Mouse (Mus musculus) central nervous system, embryonic 11.5 days (tissue): Measurements from ENCODE around the gene Gm13083. TPM values are rescaled to one million over a fixed set of nuclear protein-coding genes. Genes with fewer than 3 reads are reported as not detected.

Experiments
- polyA plus RNA-seq: library from polyadenylated mRNA; depleted of rRNA; stranded (reverse); fragments of >200 nt; gene quantifications from 2 replicates; pipeline ENCODE4 v1.2.3, GENCODE M21; 2012; rRNA removed

Gm13083 gene
- not detected in 2 replicates for polyA plus RNA-seq

DNA sequence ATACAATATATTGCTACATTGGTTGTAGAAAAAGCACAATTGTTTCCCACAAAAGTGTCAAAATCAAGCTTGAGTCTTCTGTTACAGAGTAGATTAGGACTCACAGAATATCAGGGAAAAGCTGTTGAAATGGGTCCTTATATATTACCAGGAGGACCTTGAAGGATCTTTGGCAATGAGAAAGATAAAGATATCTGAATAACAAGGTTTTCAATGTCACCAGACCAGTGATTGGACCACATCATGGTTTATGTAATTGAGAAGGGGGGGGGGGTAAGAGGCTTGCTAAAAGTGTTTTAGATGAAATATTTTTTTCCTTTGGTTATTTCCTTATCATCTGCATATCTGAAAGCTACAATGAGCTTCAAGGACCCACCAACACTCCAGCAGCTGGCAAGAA, at the start of gene Gm13083:
Gene Gm13083, plus strand, starts transcription at position 301 of the 400 bp plus-strand sequence.

DNA sequence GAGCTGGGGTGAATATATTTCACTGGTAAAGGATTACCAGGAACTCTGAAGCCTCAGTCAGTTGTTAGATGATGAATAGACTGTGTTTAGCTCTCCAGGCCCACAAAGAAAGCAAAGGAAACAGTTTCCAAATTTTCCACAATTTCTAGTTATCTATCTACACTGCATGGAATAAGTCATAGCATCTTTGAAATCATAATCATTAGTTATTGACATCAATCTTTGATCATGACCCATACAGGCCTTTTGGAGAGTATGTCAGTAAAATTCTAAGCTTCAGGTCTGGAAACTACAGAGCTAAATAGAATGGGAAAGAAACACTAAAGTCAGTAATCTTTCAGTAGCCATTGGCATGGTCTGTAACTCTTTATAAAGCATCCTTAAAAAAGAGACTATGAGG, 42.3 kb downstream of the Gm13083 start, which contains the start of gene Gm13088:
Gene Gm13088, minus strand, starts transcription at position 101 of the 400 bp plus-strand sequence.

Other genes with a start within 250 kb of the Gm13083 start
- gene Pramel1, start 220.6 kb upstream of the Gm13083 start, polyA plus RNA-seq: not detected in 2 replicates
- 7.9 and 13.6 TPM in 2 replicates for gene Pramef8, start 202.6 kb upstream of the Gm13083 start, polyA plus RNA-seq
- gene Oog4, start 164.7 kb upstream of the Gm13083 start, polyA plus RNA-seq: not detected in 2 replicates
- not detected in 2 replicates for gene Gm13043, start 103.7 kb upstream of the Gm13083 start, polyA plus RNA-seq
- gene Gm13040, start 79.0 kb upstream of the Gm13083 start, polyA plus RNA-seq: not detected in 2 replicates
- gene BC080695, start 63.3 kb upstream of the Gm13083 start, polyA plus RNA-seq: not detected in 2 replicates
- not detected in 2 replicates for gene Gm13057, start 63.3 kb upstream of the Gm13083 start, polyA plus RNA-seq
- gene Gm13088, start 42.2 kb downstream of the Gm13083 start, polyA plus RNA-seq: not detected in 2 replicates
- gene Gm13089, start 87.7 kb downstream of the Gm13083 start, polyA plus RNA-seq: not detected in 2 replicates
- not detected in 2 replicates for gene Gm13078, start 104.5 kb downstream of the Gm13083 start, polyA plus RNA-seq
- gene Gm13023, start 174.3 kb downstream of the Gm13083 start, polyA plus RNA-seq: not detected in 2 replicates
- not detected in 2 replicates for gene Gm13084, start 201.1 kb downstream of the Gm13083 start, polyA plus RNA-seq
- not detected in 2 replicates for gene Gm13103, start 231.5 kb downstream of the Gm13083 start, polyA plus RNA-seq